Mouse (Mus musculus) mammary gland, adult 2 months (tissue): Measurements from ENCODE around the gene Klrb1a. TPM values are rescaled to one million over a fixed set of nuclear protein-coding genes. Genes with fewer than 3 reads are reported as not detected.

Experiments used
- polyA plus RNA-seq: library from polyadenylated mRNA; depleted of rRNA; stranded (reverse); fragments of >200 nt; gene quantifications from 2 replicates; pipeline ENCODE4 v1.2.3, GENCODE M21; 2012; ENCODE audit warnings: low replicate concordance; rRNA removed

The Klrb1a gene
- polyA plus RNA-seq: 1.6 and 3.0 TPM in 2 replicates

DNA sequence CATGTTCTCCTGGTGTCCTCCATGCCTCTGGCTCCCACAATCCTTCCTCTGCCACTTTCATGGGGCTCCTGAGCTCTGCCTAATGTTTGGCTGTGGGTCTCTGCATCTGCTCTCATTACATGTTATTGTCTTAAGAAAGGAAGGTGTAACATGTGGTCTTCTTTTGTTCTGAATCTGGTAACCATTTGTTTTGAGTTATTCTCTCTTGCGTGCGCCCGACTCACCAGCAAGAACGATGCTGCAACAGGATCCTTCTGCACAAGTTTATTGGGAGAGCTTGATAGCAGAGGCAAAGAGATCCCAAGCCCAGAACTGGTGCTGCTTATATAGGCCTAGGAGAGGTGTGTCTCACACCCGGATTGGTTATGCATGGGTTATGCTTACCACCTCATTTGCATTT, at the start of gene Klrb1a:
Klrb1a (minus strand) TSS at position 101 of the 400 bp plus-strand sequence.

DNA sequence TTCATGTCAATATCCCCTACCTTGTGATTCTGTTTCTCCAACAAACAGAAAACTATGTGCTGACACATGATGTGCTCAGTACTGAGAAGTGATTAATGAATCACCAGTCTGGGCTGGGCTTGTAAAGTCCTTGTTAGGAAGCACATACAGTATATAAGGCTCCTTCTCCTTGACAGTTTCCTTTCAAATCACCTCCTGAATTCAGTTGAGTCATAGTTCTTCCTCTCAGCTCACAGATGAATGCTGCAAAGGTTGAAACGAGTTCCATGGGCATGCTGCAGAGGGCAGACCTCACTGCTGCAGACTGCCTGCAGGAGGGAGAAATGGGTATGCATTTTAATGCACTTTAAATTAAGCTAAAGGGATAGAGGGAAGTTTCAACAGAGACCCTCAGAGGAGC, 38.9 kb upstream of the Klrb1a start, which contains the start of gene Clec2h:
Clec2h (plus strand) TSS at position 180 of the 400 bp plus-strand sequence.

DNA sequence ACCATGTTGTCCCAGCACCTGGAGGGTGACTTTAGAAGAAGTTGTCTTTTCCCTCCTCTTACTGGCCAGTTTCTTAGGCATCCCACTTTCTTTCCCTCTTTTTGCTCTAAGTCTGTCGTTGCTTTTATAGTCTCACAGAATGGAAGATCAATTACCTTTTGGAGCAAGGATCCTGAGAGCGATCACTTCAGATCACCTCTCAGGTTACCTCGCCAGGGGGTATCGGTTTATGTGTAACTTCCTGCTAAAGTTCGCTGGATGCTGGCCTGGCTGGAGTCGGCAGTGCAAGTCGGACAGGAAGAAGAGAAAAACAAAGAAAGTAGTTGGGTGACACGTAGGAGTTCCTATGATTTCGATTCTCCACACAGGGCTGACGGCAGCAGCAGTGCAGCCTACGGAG, 41.8 kb downstream of the Klrb1a start, which contains the start of gene A2ml1:
A2ml1 (minus strand) TSS at position 101 of the 400 bp plus-strand sequence.

Other genes starting within 250 kb of the Klrb1a start
- not detected in 2 replicates for gene Tex52, start 248.1 kb downstream of the Klrb1a start, polyA plus RNA-seq
- gene Gm44596, start 248.0 kb downstream of the Klrb1a start, polyA plus RNA-seq: not detected in 2 replicates
- gene Nrip2, start 224.2 kb downstream of the Klrb1a start, polyA plus RNA-seq: 2.7 and 4.1 TPM in 2 replicates
- 28.3 and 37.3 TPM in 2 replicates for gene Itfg2, start 198.6 kb downstream of the Klrb1a start, polyA plus RNA-seq
- 74.1 and 81.9 TPM in 2 replicates for gene Fkbp4, start 184.9 kb downstream of the Klrb1a start, polyA plus RNA-seq
- 2.2 TPM in 1 of 2 replicates, not detected in the other for gene Pzp, start 96.8 kb downstream of the Klrb1a start, polyA plus RNA-seq
- gene A2ml1, start 41.9 kb downstream of the Klrb1a start, polyA plus RNA-seq: not detected in 2 replicates
- gene Clec2h, start 38.9 kb upstream of the Klrb1a start, polyA plus RNA-seq: not detected in 2 replicates
- not detected in 2 replicates for gene Klrb1, start 99.5 kb upstream of the Klrb1a start, polyA plus RNA-seq
- 0.74 and 1.3 TPM in 2 replicates for gene Klrb1c, start 165.7 kb upstream of the Klrb1a start, polyA plus RNA-seq
- gene Gm44511, start 202.8 kb upstream of the Klrb1a start, polyA plus RNA-seq: not detected in 2 replicates
- 0.44 and 0.72 TPM in 2 replicates for gene Klrb1b, start 202.8 kb upstream of the Klrb1a start, polyA plus RNA-seq